Mouse (Mus musculus) midbrain, embryonic 13.5 days (tissue): Measurements from ENCODE around the gene Slco3a1. TPM values are rescaled to one million over a fixed set of nuclear protein-coding genes. Genes with fewer than 3 reads are reported as not detected.

Experiments used
- ATAC-seq: fragments of 200-750 bp; cut with Nextera tagmentation; 2 replicates; pipeline ENCODE4 v1.8.0; 2017; ENCODE audit warnings: mild to moderate bottlenecking, moderate TSS enrichment, moderate library complexity
- H3K27ac ChIP-seq: fragments of 300-500 bp; sonication (generic); 2 replicates; pipeline ENCODE4 v1.5.1; 2015; ENCODE audit warnings: inconsistent platforms, mild to moderate bottlenecking, moderate library complexity
- H3K27me3 ChIP-seq: fragments of 300-500 bp; sonication (generic); 2 replicates; pipeline ENCODE4 v1.6.1; 2015; ENCODE audit warnings: mild to moderate bottlenecking, inconsistent platforms
- H3K36me3 ChIP-seq: fragments of 300-500 bp; sonication (generic); 2 replicates; pipeline ENCODE4 v1.6.1; 2015; ENCODE audit warnings: mild to moderate bottlenecking, inconsistent platforms
- H3K4me1 ChIP-seq: fragments of 300-500 bp; sonication (generic); replicated peaks from 2 replicates; pipeline ENCODE4 v1.6.1; 2015; ENCODE audit warnings: inconsistent platforms
- H3K4me2 ChIP-seq: fragments of 300-500 bp; sonication (generic); replicated peaks from 2 replicates; pipeline ENCODE4 v1.6.1; 2015; ENCODE audit warnings: moderate library complexity, mild to moderate bottlenecking, inconsistent platforms
- H3K4me3 ChIP-seq: fragments of 300-500 bp; sonication (generic); replicated peaks from 2 replicates; pipeline ENCODE4 v1.5.1; 2015; ENCODE audit warnings: mild to moderate bottlenecking, inconsistent platforms
- H3K9ac ChIP-seq: fragments of 300-500 bp; sonication (generic); replicated peaks from 2 replicates; pipeline ENCODE4 v1.6.1; 2015; ENCODE audit warnings: mild to moderate bottlenecking, inconsistent platforms
- H3K9me3 ChIP-seq: fragments of 300-500 bp; sonication (generic); 2 replicates; pipeline ENCODE4 v1.6.1; 2016; ENCODE audit warnings: mild to moderate bottlenecking, inconsistent platforms
- WGBS: fragments of 180-500 bp; shearing (Covaris S2); methylation state at CpG from one replicate; pipeline ENCODE4 v1.1.7; 2015; 5-methylcytosine and 5-hydroxymethylcytosine counted together
- polyA plus RNA-seq: library from polyadenylated mRNA; unstranded; fragments of >200 nt; fragmentation: Nextera tagmentation; extraction: Ambion mirVana; gene quantifications from 2 replicates; pipeline ENCODE4 v1.2.1, GENCODE M21; 2015

The Slco3a1 gene
- polyA plus RNA-seq, 1 experiment from 2014 or later = 22.8 TPM

DNA sequence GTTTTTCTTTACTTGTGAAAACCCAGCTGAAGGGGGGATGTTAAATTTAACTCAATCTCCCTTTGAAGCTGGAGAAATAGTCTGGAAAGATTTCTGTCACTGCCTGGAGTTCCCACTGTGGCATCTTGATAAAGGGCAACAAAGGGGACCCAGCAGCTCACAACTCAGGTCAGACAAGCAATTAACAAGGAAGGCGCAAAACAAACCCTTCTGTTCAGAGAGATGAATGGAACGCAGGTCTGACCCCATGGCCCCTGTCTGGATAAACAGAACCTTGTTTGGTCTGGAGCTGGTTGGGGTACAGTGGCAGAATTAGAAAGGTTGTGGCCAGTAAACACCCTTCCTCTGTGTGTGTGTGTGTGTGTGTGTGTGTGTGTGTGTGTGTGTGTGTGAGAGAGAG, 106.8 kb downstream of the Slco3a1 start:
- no peak for ATAC-seq
- no peaks in the 10 kb centered on the region for H3K9me3 ChIP-seq
- 11% methylated on average over 2 of the region's 2 CpGs for WGBS
- H3K4me2 ChIP-seq = no peak overlapping the region
- no peak overlapping the region for H3K9ac ChIP-seq
- no peak overlapping the region for H3K27ac ChIP-seq
- H3K36me3 ChIP-seq = no peaks in the 10 kb centered on the region
- H3K27me3 ChIP-seq = no peaks in the 10 kb centered on the region
- H3K4me3 ChIP-seq = no peak overlapping the region
- H3K4me1 ChIP-seq = peaks cover 6% of the 10 kb centered on the region; the same call in 1 of the 2 replicates

GRCm38 (mm10) chr7:74445148-74445547, 109.4 kb downstream of the Slco3a1 start:
- no peak for ATAC-seq
- no peak overlapping the region for H3K9ac ChIP-seq
- peaks cover 6% of the 10 kb centered on the region; the same call in 1 of the 2 replicates for H3K4me1 ChIP-seq
- H3K4me3 ChIP-seq = no peak overlapping the region
- H3K27me3 ChIP-seq = no peaks in the 10 kb centered on the region
- H3K27ac ChIP-seq = no peak overlapping the region
- WGBS = 84% methylated on average over 5 of the region's 5 CpGs
- no peaks in the 10 kb centered on the region for H3K9me3 ChIP-seq
- no peak overlapping the region for H3K4me2 ChIP-seq
- no peaks in the 10 kb centered on the region for H3K36me3 ChIP-seq

GRCm38 (mm10) chr7:74442380-74442779, 112.2 kb downstream of the Slco3a1 start:
- Histone ChIP-seq H3K9ac (no peak overlapping the region), H3K27ac (no peak overlapping the region), H3K4me1 (peaks cover 8% of the 10 kb centered on the region), H3K9me3 (no peaks in the 10 kb centered on the region), H3K36me3 (no peaks in the 10 kb centered on the region), H3K4me3 (no peak overlapping the region), H3K4me2 (no peak overlapping the region), H3K27me3 (no peaks in the 10 kb centered on the region)
- 93% methylated on average over 5 of the region's 5 CpGs for WGBS
- no peak for ATAC-seq

- no peak overlapping the region for H3K4me2 ChIP-seq
- H3K4me3 ChIP-seq = no peak overlapping the region
- ATAC-seq = peak; percentile 68; the same call in 1 of the 2 replicates
- H3K9me3 ChIP-seq = no peaks in the 10 kb centered on the region
- H3K27me3 ChIP-seq = no peaks in the 10 kb centered on the region
- no peaks in the 10 kb centered on the region for H3K36me3 ChIP-seq
- WGBS = 20% methylated on average over 1 of the region's 1 CpGs
- peak overlapping the region; percentile 25 for H3K27ac ChIP-seq
- H3K9ac ChIP-seq = no peak overlapping the region
- H3K4me1 ChIP-seq = peaks cover 7% of the 10 kb centered on the region; the same call in 1 of the 2 replicates
These were observed 117.0 kb downstream of the Slco3a1 start for GRCm38 (mm10) chr7:74437534-74437933.

- Histone ChIP-seq H3K27ac (no peak overlapping the region), H3K4me2 (no peak overlapping the region), H3K4me1 (peaks cover 7% of the 10 kb centered on the region; the same call in 1 of the 2 replicates), H3K36me3 (no peaks in the 10 kb centered on the region), H3K27me3 (no peaks in the 10 kb centered on the region), H3K9me3 (no peaks in the 10 kb centered on the region), H3K4me3 (no peak overlapping the region), H3K9ac (no peak overlapping the region)
- ATAC-seq = no peak
- WGBS = 90% methylated on average over 2 of the region's 2 CpGs
These were observed 117.9 kb downstream of the Slco3a1 start for GRCm38 (mm10) chr7:74436642-74437041.

DNA sequence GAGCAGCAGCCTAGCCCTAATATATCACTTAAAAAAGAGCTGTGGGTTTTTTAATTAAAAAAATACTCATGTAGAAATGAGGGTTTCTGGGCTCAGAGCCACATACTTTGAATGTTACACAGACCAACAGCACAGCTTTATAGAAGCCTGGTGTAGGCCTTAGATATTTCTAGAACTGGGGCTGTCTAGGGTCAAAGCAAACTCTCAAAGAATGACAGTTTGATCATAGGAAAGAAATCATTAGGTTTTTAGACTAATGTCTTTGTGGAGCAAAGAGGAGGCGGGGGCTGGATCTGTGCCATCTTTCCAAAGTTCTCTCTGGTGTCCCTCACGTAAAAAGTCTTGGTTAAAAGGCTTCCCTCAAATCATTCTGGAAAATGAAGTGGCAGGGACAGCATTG, 121.6 kb downstream of the Slco3a1 start:
- Histone ChIP-seq H3K9ac (no peak overlapping the region), H3K27ac (no peak overlapping the region), H3K4me2 (no peak overlapping the region), H3K36me3 (no peaks in the 10 kb centered on the region), H3K4me1 (peaks cover 7% of the 10 kb centered on the region; the same call in 1 of the 2 replicates), H3K27me3 (no peaks in the 10 kb centered on the region), H3K4me3 (no peak overlapping the region), H3K9me3 (no peaks in the 10 kb centered on the region)
- ATAC-seq = no peak
- WGBS = 87% methylated on average over 2 of the region's 2 CpGs

GRCm38 (mm10) chr7:74429252-74429651, 125.3 kb downstream of the Slco3a1 start:
- H3K4me3 ChIP-seq = no peak overlapping the region
- no peak overlapping the region for H3K9ac ChIP-seq
- H3K36me3 ChIP-seq = no peaks in the 10 kb centered on the region
- H3K27me3 ChIP-seq = no peaks in the 10 kb centered on the region
- no peak overlapping the region for H3K4me2 ChIP-seq
- no peaks in the 10 kb centered on the region for H3K9me3 ChIP-seq
- H3K4me1 ChIP-seq = peaks cover 4% of the 10 kb centered on the region
- no peak overlapping the region for H3K27ac ChIP-seq
- 91% methylated on average over 3 of the region's 3 CpGs for WGBS
- no peak for ATAC-seq

GRCm38 (mm10) chr7:74427135-74427534, 127.4 kb downstream of the Slco3a1 start:
- H3K4me1 ChIP-seq = peaks cover 15% of the 10 kb centered on the region
- H3K27me3 ChIP-seq = no peaks in the 10 kb centered on the region
- no peak overlapping the region for H3K27ac ChIP-seq
- no peak overlapping the region for H3K4me2 ChIP-seq
- no peak for ATAC-seq
- no peak overlapping the region for H3K4me3 ChIP-seq
- no peaks in the 10 kb centered on the region for H3K36me3 ChIP-seq
- no peak overlapping the region for H3K9ac ChIP-seq
- 96% methylated on average over 1 of the region's 1 CpGs for WGBS
- H3K9me3 ChIP-seq = no peaks in the 10 kb centered on the region

GRCm38 (mm10) chr7:74425941-74426340, 128.6 kb downstream of the Slco3a1 start:
- no peak for ATAC-seq
- H3K36me3 ChIP-seq = no peaks in the 10 kb centered on the region
- no peak overlapping the region for H3K27ac ChIP-seq
- 94% methylated on average over 1 of the region's 1 CpGs for WGBS
- H3K4me2 ChIP-seq = no peak overlapping the region
- no peaks in the 10 kb centered on the region for H3K9me3 ChIP-seq
- H3K4me3 ChIP-seq = no peak overlapping the region
- peaks cover 25% of the 10 kb centered on the region for H3K4me1 ChIP-seq
- no peak overlapping the region for H3K9ac ChIP-seq
- H3K27me3 ChIP-seq = no peaks in the 10 kb centered on the region

GRCm38 (mm10) chr7:74423928-74424850, 130.4 kb downstream of the Slco3a1 start:
- no peaks in the 10 kb centered on the region for H3K9me3 ChIP-seq
- no peak overlapping the region for H3K4me3 ChIP-seq
- WGBS = 60% methylated on average over 9 of the region's 9 CpGs
- peaks cover 25% of the 10 kb centered on the region for H3K4me1 ChIP-seq
- no peaks in the 10 kb centered on the region for H3K27me3 ChIP-seq
- H3K4me2 ChIP-seq = no peak overlapping the region
- no peak overlapping the region for H3K9ac ChIP-seq
- H3K27ac ChIP-seq = no peak overlapping the region
- peak; percentile 56; the same call in 1 of the 2 replicates for ATAC-seq
- no peaks in the 10 kb centered on the region for H3K36me3 ChIP-seq

DNA sequence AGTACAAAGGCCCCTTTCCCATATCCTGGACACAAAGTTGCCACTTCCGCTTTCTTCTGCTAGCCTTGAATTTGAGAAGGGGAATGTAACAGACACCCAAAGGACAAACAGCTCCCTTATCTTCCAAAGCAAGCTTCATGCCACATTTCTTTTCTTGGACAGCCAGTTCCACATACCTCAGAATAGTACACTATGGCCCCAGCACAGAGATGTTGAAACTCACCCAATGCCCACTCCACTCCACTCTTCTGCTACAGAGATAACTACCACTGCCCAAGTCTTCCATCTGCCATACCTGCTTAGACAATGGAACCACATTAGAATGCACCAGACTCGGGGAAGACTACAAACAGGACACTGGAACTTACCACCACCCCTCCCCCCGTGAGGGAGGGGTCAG, 131.3 kb downstream of the Slco3a1 start:
- no peaks in the 10 kb centered on the region for H3K9me3 ChIP-seq
- no peaks in the 10 kb centered on the region for H3K36me3 ChIP-seq
- H3K27me3 ChIP-seq = no peaks in the 10 kb centered on the region
- H3K9ac ChIP-seq = no peak overlapping the region
- peaks cover 25% of the 10 kb centered on the region for H3K4me1 ChIP-seq
- H3K4me2 ChIP-seq = no peak overlapping the region
- no peak overlapping the region for H3K4me3 ChIP-seq
- no peak for ATAC-seq
- WGBS = 73% methylated on average over 3 of the region's 3 CpGs
- H3K27ac ChIP-seq = no peak overlapping the region

DNA sequence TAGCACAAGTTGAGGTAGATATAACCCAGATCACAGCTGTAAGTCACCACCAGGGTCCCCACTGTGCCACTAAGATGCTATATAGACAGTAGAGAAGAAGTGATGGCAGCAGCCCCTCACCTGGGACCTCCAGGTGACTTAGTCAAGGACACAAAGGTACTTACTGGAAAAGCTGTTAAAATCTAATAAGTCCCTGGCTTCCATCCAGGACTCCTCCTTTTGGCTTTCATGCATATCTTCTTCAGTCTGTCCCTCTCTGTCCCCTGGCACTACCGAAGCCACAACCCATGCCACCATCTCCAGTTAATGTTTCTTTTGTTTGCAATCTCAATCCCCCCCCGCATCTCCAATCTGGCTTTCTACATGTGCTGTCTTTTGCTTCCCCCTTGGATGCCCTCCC, 131.8 kb downstream of the Slco3a1 start:
- no peak for ATAC-seq
- 82% methylated on average over 2 of the region's 2 CpGs for WGBS
- Histone ChIP-seq H3K4me1 (peaks cover 25% of the 10 kb centered on the region), H3K36me3 (no peaks in the 10 kb centered on the region), H3K9ac (no peak overlapping the region), H3K27me3 (no peaks in the 10 kb centered on the region), H3K4me3 (no peak overlapping the region), H3K27ac (no peak overlapping the region), H3K4me2 (no peak overlapping the region), H3K9me3 (no peaks in the 10 kb centered on the region)
